Mouse (Mus musculus) layer of hippocampus, adult 9-11 months (tissue): ENCODE measurements around the gene Slc22a7.
A peak's percentile ranks its signal among the peaks of the same experiment; 100 is the strongest.

ENCODE experiments used
- DNase-seq: peaks from one replicate; pipeline ENCODE4 v3.0.0; 2022

The Slc22a7 gene

DNA sequence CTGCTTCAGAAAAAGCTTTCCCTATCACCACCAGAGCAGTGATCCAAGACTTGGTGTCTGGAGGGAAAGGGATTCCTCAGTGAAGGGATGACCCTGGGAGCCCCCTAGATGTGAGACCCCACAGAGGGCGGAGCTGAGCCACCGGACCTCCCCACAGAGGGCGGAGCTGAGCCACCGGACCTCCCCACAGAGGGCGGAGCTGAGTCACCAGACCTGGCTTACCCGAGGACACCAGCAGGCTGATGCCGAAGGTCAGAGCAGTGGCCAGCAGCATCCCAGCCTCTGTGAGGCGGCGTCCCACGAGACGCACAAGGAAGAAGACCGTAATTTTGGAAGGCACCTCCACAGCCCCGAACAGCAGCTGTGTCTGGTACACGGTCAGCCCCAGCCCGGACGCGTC lies 4.6 kb downstream of the Slc22a7 start:
- no peak for DNase-seq

DNA sequence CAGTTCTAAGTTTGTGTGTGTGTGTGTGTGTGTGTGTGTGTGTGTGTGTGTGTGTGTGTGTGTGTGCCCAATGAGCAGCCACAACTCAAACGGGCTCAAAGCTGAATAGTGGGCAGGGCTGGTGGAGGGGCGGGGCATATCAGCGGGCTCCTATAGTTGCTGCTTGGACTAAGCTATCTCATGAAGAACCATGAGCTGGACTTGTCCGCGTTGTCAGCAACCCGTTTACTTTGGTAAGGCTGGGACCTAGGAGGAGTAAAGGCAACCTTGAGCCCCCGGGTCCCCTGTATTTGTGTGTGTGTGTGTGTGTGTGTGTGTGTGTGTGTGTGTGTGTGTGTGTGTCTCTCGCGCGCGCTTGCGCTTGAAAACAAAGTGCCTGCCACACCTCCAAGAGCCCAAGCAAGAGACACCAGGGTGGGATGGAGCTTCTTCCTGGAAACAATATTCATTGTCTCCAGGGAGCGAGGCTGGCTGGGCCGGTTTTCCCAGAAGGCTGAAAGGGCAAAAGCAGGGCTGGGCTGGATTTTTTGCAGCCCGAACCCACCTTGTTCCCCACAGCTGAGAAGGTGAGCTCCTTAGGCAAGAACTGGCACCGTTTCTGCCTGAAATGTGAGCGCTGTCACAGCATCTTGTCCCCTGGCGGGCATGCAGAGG lies 9.4 kb downstream of the Slc22a7 start, which contains the start of gene Crip3:
Gene Crip3, plus strand, starts transcription at position 166 of the 654 bp plus-strand sequence.
- DNase-seq: no peak

DNA sequence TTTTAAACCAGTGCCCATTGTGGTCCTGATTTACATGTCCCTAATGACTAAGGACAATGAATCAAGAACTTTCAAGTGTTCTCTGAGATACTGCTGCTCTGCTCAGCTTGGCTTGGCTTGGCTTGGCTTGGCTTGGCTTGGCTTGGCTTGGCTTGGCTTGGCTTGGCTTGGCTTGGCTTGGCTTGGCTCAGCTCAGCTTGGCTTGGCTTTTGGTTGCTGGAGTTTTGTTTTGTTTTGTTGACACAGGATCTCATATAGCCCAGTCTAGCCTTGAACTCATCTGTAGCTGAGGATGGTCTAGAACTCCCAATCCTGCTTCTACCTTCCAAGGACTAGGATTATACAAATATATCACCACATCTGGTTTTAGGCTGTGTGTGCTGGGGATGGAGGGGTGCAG lies 11.8 kb downstream of the Slc22a7 start:
- no peak for DNase-seq

DNA sequence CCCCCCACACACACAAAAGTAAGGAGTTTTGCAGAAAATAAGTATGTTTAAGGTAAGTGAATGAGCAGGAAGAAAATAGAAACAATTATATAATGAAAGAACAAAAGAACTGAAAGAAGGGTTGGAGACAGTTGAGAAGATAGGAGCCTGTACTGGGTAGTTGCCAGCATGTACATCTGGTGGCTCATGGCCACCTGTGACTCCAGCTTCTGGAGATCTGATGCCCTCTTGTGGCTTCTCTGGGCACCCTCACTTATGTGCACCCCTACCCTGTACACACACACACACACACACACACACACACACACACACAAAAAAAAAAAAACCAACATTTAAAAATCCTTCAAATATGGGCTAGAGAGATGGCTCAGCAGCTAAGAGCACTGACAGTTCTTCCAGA lies 18.5 kb downstream of the Slc22a7 start:
- DNase-seq: no peak

DNA sequence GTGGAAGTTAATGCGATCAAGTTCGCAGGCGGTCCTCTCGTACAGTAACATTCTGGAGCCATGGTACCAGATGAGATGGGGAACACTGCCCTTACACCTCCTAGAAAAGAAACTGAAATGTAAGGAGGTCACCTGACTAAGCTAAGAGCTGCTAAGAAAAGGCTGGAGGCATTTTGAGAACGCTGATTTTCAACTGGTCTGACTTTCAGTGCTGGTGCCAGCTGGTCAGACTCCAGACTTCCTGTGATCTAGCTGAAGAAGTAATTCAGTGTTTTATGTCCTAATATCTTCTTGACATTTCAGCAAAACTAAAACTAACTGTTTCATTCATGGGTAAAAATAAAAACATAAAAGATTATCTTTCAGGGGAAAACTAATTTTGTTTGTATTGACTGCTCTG lies 19.6 kb downstream of the Slc22a7 start:
- DNase-seq: no peak

DNA sequence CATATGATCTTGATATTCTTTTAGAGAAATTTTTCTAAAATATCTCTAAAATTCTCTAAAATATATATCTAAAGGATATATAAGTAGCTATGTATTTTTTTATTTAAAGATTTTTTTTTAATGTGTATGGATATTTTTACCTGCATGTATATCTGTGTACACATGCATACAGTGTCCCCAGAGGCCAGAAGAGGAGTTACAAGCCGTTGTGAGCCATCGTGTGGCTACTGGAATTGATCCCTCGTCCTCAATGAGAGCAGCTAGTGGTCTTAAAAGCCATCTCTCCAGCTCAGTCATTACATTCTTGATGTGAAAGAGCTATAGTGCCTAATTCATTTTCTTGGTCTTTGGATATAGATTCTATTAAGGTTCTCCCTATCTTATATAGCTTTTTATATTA lies 29.8 kb downstream of the Slc22a7 start:
- no peak for DNase-seq

DNA sequence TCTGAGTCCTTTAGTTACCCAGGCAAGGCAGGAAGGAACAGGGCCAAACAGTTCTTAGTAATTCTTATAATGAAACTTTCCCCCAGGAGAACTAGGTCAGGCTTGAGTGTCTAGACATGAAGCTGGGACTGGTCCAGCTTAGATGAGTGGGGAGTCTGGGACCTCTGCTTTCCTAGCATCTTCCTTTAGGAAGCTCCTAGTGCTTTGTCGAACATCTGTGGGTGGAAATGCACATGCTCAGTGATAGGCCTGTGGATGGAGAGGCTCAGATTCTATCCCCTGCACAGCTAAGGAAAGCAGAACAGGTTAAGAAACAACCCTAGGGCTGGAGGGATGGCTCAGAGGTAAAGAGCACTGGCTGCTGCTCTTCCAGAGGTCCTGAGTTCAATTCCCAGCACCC lies 43.6 kb downstream of the Slc22a7 start:
- DNase-seq: no peak

DNA sequence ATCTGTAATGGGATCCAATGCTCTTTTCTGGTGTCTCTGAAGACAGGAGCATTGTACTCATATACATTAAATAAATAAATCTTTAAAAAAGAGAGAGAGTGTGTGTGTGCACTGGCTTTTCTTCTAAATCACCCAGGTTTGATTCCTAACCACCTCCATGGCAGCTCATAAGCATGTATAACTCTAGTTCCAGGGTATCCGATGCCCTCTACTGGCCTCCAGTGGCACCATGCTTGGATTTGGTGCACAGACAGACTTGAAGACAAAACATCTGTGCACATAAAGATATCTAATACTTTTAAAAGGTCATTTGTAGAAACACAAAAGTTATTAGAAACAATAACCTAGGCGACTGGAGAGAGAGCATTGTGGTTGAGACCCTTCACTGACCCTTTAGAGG lies 45.2 kb downstream of the Slc22a7 start:
- DNase-seq: no peak

DNA sequence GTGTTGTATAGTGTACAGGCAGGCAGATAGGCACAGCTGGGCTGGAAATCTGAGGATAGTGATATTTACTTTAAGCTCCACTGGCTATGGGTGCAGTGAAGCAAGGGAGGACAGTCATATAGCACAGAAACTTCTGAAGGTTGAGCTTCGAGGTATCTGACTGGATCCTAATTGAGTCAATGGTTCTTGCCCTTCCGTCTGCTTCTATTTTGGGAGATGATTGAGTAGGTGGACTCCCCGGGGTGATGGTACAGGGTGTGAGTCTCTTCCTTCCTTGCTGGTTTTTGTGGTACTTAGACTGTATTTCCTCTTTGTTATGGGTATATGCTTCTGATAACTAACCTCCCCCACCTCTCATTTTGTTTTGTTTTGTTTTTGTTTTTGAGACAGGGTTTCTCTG lies 50.1 kb downstream of the Slc22a7 start:
- DNase-seq: no peak

DNA sequence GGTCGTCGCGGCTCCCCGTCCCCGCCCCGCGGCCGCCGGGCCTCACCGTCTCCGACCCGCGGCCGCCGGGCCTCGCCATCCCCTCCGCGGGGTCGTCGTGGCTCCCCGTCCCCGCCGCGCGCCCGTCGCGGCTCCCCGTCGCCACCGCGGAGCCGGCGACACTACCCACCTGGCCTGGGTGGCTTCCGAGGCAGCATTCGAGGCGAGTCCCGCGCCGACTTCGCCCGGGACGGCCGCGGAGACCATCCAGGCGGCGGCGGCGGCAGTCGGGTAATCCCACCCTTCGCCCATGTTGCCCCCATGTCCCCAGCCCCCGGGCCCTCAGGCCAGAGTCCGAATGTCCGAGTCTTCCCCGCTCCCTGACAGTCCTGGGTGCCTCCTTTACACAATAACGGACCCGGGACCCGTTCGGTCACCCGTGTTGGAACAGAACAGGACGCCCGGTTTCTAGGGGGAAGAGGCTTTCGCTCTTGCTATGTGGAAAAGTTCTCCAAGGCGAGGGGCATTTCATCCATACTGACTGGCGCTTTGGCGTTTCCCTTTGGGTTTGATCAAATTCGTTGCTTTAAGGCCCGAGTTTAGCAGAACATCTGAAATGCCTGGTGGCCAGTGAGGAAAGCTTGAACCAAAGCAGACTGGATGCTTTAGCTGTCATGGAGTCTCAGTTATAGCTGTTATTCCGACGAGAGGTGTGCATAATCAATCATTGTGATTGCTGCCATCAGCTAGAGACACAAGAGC lies 54.0 kb downstream of the Slc22a7 start:
- DNase-seq: no peak

DNA sequence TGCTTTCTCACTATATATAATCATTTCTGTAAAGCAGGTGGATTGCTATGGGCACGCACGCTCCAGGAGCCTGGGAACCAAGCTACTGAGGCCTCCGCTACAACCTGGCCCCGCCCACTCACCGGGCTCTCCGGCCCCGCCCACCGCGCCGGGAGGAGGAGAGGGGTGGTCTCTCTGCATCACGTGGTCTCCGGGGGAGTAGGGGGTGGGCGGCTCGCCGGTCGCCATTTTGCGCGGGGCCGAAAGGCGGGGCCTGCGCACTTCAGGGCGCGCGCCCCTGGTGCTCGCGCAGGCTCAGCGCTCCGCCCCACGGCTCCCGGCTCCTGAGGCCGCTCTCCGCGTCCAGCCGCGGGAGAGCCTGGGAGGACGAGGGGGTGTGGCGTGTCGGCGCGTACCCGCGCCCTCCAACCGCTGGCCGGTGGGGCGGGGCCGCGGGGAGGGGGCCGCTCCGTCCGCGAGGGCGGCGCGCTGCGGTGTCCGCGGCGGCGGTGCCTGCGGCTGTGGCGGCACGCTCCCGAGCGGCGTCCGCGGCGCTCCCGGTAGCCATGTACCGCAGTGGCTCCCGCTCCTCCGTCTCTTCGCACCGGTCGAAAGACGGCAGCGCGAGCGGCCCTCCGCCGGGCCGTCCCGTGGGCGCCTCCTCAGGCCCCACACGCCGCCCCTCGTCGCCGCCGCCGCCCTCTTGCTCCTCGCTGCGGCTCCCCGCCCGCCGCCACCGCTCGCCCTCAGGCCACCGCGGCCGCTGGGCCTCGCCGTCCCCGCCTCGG lies 54.8 kb downstream of the Slc22a7 start, which contains the start of gene Zfp318:
Gene Zfp318, plus strand, starts transcription at position 438 of the 767 bp plus-strand sequence.
- peak; percentile 98 for DNase-seq
